Mouse (Mus musculus): ENCODE data around the gene Ccdc113.

DNA sequence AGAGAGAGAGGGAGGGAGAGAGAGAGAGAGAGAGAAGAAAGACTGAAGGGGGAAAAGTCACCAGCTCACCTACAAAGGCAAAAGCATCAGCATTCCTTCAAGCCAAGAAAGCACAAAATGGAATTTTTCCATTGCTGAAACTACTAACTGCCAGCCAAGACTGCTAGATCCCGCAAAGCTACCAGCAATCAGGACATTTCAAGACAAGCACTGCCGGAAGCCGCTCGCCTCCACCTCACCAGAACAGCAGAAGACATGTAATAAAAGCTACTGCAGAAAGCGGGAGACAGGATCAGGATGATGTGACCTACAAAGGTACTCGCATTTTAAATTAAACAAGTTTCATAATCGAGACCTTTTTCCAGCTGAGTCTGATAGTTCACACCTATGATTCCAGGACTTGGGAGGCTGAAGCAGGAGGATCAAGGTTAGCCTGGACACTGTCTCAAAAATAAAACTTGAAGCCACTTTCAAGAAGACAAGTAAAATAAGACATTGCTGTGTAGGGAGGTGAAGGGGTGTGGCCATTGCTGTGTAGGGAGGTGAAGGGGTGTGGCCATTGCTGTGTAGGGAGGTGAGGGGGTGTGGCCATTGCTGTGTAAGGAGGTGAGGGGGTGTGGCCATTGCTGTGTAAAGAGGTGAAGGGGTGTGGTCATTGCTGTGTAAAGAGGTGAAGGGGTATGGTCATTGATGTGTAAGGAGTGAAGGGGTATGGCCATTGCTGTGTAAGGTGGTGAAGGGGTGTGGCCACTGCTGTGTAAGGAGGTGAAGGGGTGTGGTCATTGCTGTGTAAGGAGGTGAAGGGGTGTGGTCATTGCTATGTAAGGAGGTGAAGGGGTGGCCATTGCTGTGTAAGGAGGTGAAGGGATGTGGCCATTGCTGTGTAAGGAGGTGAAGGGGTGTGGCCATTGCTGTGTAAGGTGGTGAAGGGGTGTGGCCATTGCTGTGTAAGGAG is 59.8 kb downstream of the Ccdc113 start:
- no peak for TF ChIP-seq CTCF (IDR thresholded peaks at IDR 0.05; ENCODE audit: low read depth)
- TF ChIP-seq EP300 (IDR thresholded peaks at IDR 0.05; ENCODE audit: low read depth), result no peak

All from liver, postnatal 0 days (tissue).